ENCODE assay signal across 27 mouse cellular contexts in the genomic region with DNA sequence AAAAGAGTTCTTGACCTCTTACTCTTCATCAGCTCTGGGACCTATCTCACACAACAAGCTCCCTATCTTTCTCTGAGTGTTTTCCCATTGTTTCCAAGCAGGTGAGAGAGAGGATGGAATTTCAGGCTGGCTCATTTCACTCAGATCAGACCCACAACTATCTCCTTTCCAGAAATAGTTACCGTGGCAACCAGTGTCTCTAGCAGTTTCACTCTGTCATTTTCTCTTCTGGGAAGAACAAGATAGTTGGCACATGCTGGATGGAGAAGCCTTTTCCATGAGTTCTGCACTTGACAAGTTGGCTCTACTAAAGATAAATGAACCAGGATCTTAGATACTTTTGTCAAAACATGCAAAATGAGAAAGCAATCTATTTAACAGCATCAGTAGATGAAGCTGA.
A peak's percentile ranks its signal among the peaks of the same experiment; 100 is the strongest.
DNase-seq lines count a peak whose midpoint lies in the region; ATAC-seq and TF ChIP-seq lines count a peak whose summit lies in the region.
"Had no signal": no experiment of that assay in that cellular context is flagged by ENCODE, and none has a peak within 500 bp of the region (broad histone marks: within the 10 kb centered on the region; RNA-seq: fewer than 3 reads in every experiment).

No protein-coding gene starts in this region.

- ATAC-seq in forebrain, postnatal 0 days, result peak; percentile 54; the same call in 1 of the 2 replicates
- ATAC-seq in forebrain, embryonic 13.5 days, result no peak
- no peak for ATAC-seq in hindbrain, postnatal 0 days
- ATAC-seq in midbrain, postnatal 0 days (ENCODE audit: low FRiP score), result no peak
- ATAC-seq: CD4-positive, CD25-positive, alpha-beta regulatory T cell, adult 4 months; intestine, postnatal 0 days had no signal

- no peak for TF ChIP-seq POLR2A in brain, embryonic 14.5 days (IDR thresholded peaks at IDR 0.05; ENCODE audit: borderline replicate concordance, extremely low read depth, insufficient read depth, insufficient read length, poor library complexity, severe bottlenecking)

- no peak overlapping the region for H3K9ac ChIP-seq in forebrain, postnatal 0 days
- H3K9ac ChIP-seq in forebrain, embryonic 13.5 days, result no peak overlapping the region
- H3K9ac ChIP-seq in hindbrain, postnatal 0 days (replicated peaks; ENCODE audit: low read length), result no peak overlapping the region
- H3K9ac ChIP-seq in midbrain, postnatal 0 days (replicated peaks; ENCODE audit: low read length, poor library complexity, severe bottlenecking), result no peak overlapping the region
- H3K9ac ChIP-seq: embryonic facial prominence, embryonic 12.5 days; embryonic facial prominence, embryonic 15.5 days; forebrain, embryonic 12.5 days; heart, embryonic 13.5 days; hindbrain, embryonic 12.5 days had no signal

- no peaks in the 10 kb centered on the region for H3K27me3 ChIP-seq in forebrain, postnatal 0 days (ENCODE audit: insufficient read depth, low read length)
- H3K27me3 ChIP-seq in forebrain, embryonic 13.5 days, result no peaks in the 10 kb centered on the region
- H3K27me3 ChIP-seq in hindbrain, postnatal 0 days (ENCODE audit: insufficient read depth, low read length), result no peaks in the 10 kb centered on the region
- H3K27me3 ChIP-seq in hindbrain, embryonic 10.5 days (ENCODE audit: insufficient read depth, poor library complexity, severe bottlenecking), result no peaks in the 10 kb centered on the region
- H3K27me3 ChIP-seq in midbrain, postnatal 0 days (ENCODE audit: insufficient read depth, low read length), result no peaks in the 10 kb centered on the region
- H3K27me3 ChIP-seq in midbrain, embryonic 10.5 days (ENCODE audit: low read depth, poor library complexity, severe bottlenecking), result no peaks in the 10 kb centered on the region
- H3K27me3 ChIP-seq: embryonic facial prominence, embryonic 12.5 days; embryonic facial prominence, embryonic 15.5 days; forebrain, embryonic 12.5 days; heart, embryonic 13.5 days; hindbrain, embryonic 12.5 days had no signal

- no peak overlapping the region for H3K4me3 ChIP-seq in forebrain, postnatal 0 days (ENCODE audit: low read depth, low read length)
- H3K4me3 ChIP-seq in forebrain, embryonic 13.5 days, result no peak overlapping the region
- no peak overlapping the region for H3K4me3 ChIP-seq in hindbrain, postnatal 0 days (ENCODE audit: low read length)
- H3K4me3 ChIP-seq in hindbrain, embryonic 10.5 days, result no peak overlapping the region
- H3K4me3 ChIP-seq in midbrain, postnatal 0 days (ENCODE audit: low read depth, low read length), result no peak overlapping the region
- no peak overlapping the region for H3K4me3 ChIP-seq in midbrain, embryonic 10.5 days
- H3K4me3 ChIP-seq: embryonic facial prominence, embryonic 12.5 days; embryonic facial prominence, embryonic 15.5 days; forebrain, embryonic 12.5 days; heart, adult 2 months; heart, embryonic 10.5 days; heart, embryonic 13.5 days; hindbrain, embryonic 12.5 days had no signal

- H3K4me1 ChIP-seq in forebrain, postnatal 0 days (ENCODE audit: insufficient read depth), result 0 out of 2 replicates have a peak, but pooled peaks cover 3% of the 10 kb centered on the region
- H3K4me1 ChIP-seq in forebrain, embryonic 13.5 days, result peaks cover 14% of the 10 kb centered on the region
- H3K4me1 ChIP-seq in hindbrain, postnatal 0 days (ENCODE audit: insufficient read depth, low read length), result 0 out of 2 replicates have a peak, but pooled peaks cover 7% of the 10 kb centered on the region
- peaks cover 20% of the 10 kb centered on the region for H3K4me1 ChIP-seq in hindbrain, embryonic 10.5 days (replicated peaks)
- no peaks in the 10 kb centered on the region; the same call in 1 of the 2 replicates for H3K4me1 ChIP-seq in midbrain, postnatal 0 days (ENCODE audit: insufficient read depth, low read length)
- peaks cover 16% of the 10 kb centered on the region for H3K4me1 ChIP-seq in midbrain, embryonic 10.5 days

- H3K9me3 ChIP-seq in forebrain, postnatal 0 days (ENCODE audit: low read length), result no peaks in the 10 kb centered on the region
- no peaks in the 10 kb centered on the region for H3K9me3 ChIP-seq in forebrain, embryonic 13.5 days (replicated peaks)
- H3K9me3 ChIP-seq in hindbrain, postnatal 0 days (ENCODE audit: low read length), result no peaks in the 10 kb centered on the region
- H3K9me3 ChIP-seq in hindbrain, embryonic 10.5 days, result no peaks in the 10 kb centered on the region
- no peaks in the 10 kb centered on the region for H3K9me3 ChIP-seq in midbrain, postnatal 0 days (ENCODE audit: low read length)
- H3K9me3 ChIP-seq in midbrain, embryonic 10.5 days (replicated peaks), result no peaks in the 10 kb centered on the region
- H3K9me3 ChIP-seq: embryonic facial prominence, embryonic 12.5 days; embryonic facial prominence, embryonic 15.5 days; forebrain, embryonic 12.5 days; heart, embryonic 10.5 days; heart, embryonic 13.5 days; hindbrain, embryonic 12.5 days had no signal

- no peak for TF ChIP-seq CTCF in forebrain, postnatal 0 days (IDR thresholded peaks at IDR 0.05; ENCODE audit: low read depth)
- TF ChIP-seq CTCF in hindbrain, postnatal 0 days (IDR thresholded peaks at IDR 0.05; ENCODE audit: low read depth), result no peak
- no peak for TF ChIP-seq CTCF in midbrain, postnatal 0 days (IDR thresholded peaks at IDR 0.05)
- TF ChIP-seq CTCF in brain, embryonic 14.5 days (IDR thresholded peaks at IDR 0.05; ENCODE audit: borderline replicate concordance, extremely low read depth, insufficient read depth, insufficient read length), result no peak

- 49% methylated on average over 1 of the region's 1 CpGs for WGBS in forebrain, postnatal 0 days
- 86% methylated on average over 1 of the region's 1 CpGs for WGBS in forebrain, embryonic 13.5 days
- 51% methylated on average over 1 of the region's 1 CpGs for WGBS in hindbrain, postnatal 0 days
- 79% methylated on average over 1 of the region's 1 CpGs for WGBS in hindbrain, embryonic 10.5 days
- WGBS in midbrain, postnatal 0 days, result 76% methylated on average over 1 of the region's 1 CpGs
- 92% methylated on average over 1 of the region's 1 CpGs for WGBS in midbrain, embryonic 10.5 days

- no peaks in the 10 kb centered on the region for H3K36me3 ChIP-seq in forebrain, postnatal 0 days (ENCODE audit: insufficient read depth)
- H3K36me3 ChIP-seq in forebrain, embryonic 13.5 days (ENCODE audit: poor library complexity, severe bottlenecking), result no peaks in the 10 kb centered on the region
- H3K36me3 ChIP-seq in hindbrain, postnatal 0 days (ENCODE audit: insufficient read depth, low read length), result no peaks in the 10 kb centered on the region
- no peaks in the 10 kb centered on the region for H3K36me3 ChIP-seq in hindbrain, embryonic 10.5 days
- no peaks in the 10 kb centered on the region for H3K36me3 ChIP-seq in midbrain, postnatal 0 days (ENCODE audit: insufficient read depth, low read length)
- H3K36me3 ChIP-seq in midbrain, embryonic 10.5 days, result no peaks in the 10 kb centered on the region
- H3K36me3 ChIP-seq: embryonic facial prominence, embryonic 12.5 days; embryonic facial prominence, embryonic 15.5 days; forebrain, embryonic 12.5 days; heart, embryonic 10.5 days; heart, embryonic 13.5 days; hindbrain, embryonic 12.5 days had no signal

- H3K27ac ChIP-seq in forebrain, postnatal 0 days (ENCODE audit: low read depth, low read length), result no peak overlapping the region
- no peak overlapping the region for H3K27ac ChIP-seq in forebrain, embryonic 13.5 days
- H3K27ac ChIP-seq in hindbrain, postnatal 0 days, result no peak overlapping the region
- H3K27ac ChIP-seq in hindbrain, embryonic 10.5 days, result no peak overlapping the region
- H3K27ac ChIP-seq in midbrain, postnatal 0 days (ENCODE audit: low read depth, low read length), result no peak overlapping the region
- H3K27ac ChIP-seq in midbrain, embryonic 10.5 days (replicated peaks), result no peak overlapping the region
- H3K27ac ChIP-seq: embryonic facial prominence, embryonic 12.5 days; embryonic facial prominence, embryonic 15.5 days; forebrain, embryonic 12.5 days; heart, adult 2 months; heart, embryonic 10.5 days; heart, embryonic 13.5 days; hindbrain, embryonic 12.5 days had no signal

- no peak overlapping the region for H3K4me2 ChIP-seq in forebrain, postnatal 0 days (ENCODE audit: low read depth)
- H3K4me2 ChIP-seq in forebrain, embryonic 13.5 days, result no peak overlapping the region
- H3K4me2 ChIP-seq in hindbrain, postnatal 0 days (ENCODE audit: low read depth, low read length), result no peak overlapping the region
- no peak overlapping the region for H3K4me2 ChIP-seq in midbrain, postnatal 0 days (ENCODE audit: low read depth, low read length, poor library complexity, severe bottlenecking)
- H3K4me2 ChIP-seq: embryonic facial prominence, embryonic 12.5 days; embryonic facial prominence, embryonic 15.5 days; forebrain, embryonic 12.5 days; heart, embryonic 13.5 days; hindbrain, embryonic 12.5 days had no signal

- peak; percentile 50 for DNase-seq in forebrain, postnatal 0 days
- peak; percentile 51 for DNase-seq in hindbrain, postnatal 0 days (ENCODE audit: low spot score)
- DNase-seq in hindbrain, embryonic 10.5 days (ENCODE audit: low spot score), result no peak
- DNase-seq in midbrain, postnatal 0 days (ENCODE audit: low spot score), result peak; percentile 50
- no peak for DNase-seq in midbrain, embryonic 10.5 days (ENCODE audit: low spot score)
- DNase-seq in brain, embryonic 14.5 days (ENCODE audit: low read depth), result peak; percentile 73
- no peak for DNase-seq in adrenal gland, postnatal 25 days
- DNase-seq: adrenal gland, adult 2 months; adrenal gland, postnatal 14 days; cerebellum, adult 11 months; cerebellum, adult 2 months; cerebellum, adult 9-11 months; cerebellum, postnatal 25 days; gastrocnemius, postnatal 10 days; gastrocnemius, postnatal 36 days; heart, adult 2 months; heart, postnatal 14 days; heart, postnatal 4 days had no signal

Comparison
In these comparisons a context has a peak if more than half of its experiments do, and no peak if none do; other contexts are left out.
1. DNase-seq: peak in forebrain, postnatal 0 days (single experiment), hindbrain, postnatal 0 days (single experiment), midbrain, postnatal 0 days (single experiment) and brain, embryonic 14.5 days (single experiment); none in hindbrain, embryonic 10.5 days (single experiment), midbrain, embryonic 10.5 days (single experiment) and adrenal gland, postnatal 25 days (single experiment).